Mouse (Mus musculus) WW6 (cell line): ENCODE data around the gene Pzp.

Experiments used
- DNase-seq: peaks from one replicate; pipeline ENCODE4 v3.0.0-alpha.2; 2013; ENCODE audit warnings: low read depth, low spot score

The Pzp gene

GRCm38 (mm10) chr6:128526601-128527000, at the start of gene Pzp:
Pzp (minus strand) TSS chr6:128526720.
- no peak for DNase-seq

- no peak for DNase-seq
Measured at GRCm38 (mm10) chr6:128566589-128566988, 40.1 kb upstream of the Pzp start.

- no peak for DNase-seq
Measured at GRCm38 (mm10) chr6:128554049-128554448, 27.5 kb upstream of the Pzp start.

- no peak for DNase-seq
Measured at GRCm38 (mm10) chr6:128549463-128550452, 23.2 kb upstream of the Pzp start.

- no peak for DNase-seq
Measured at GRCm38 (mm10) chr6:128548532-128548931, 22.0 kb upstream of the Pzp start.

- no peak for DNase-seq
Measured at GRCm38 (mm10) chr6:128545402-128545801, 18.9 kb upstream of the Pzp start.

GRCm38 (mm10) chr6:128543226-128543625, 16.7 kb upstream of the Pzp start:
- DNase-seq, result no peak

GRCm38 (mm10) chr6:128535250-128535649, 8.7 kb upstream of the Pzp start:
- DNase-seq, result no peak

- no peak for DNase-seq
Measured at GRCm38 (mm10) chr6:128533296-128533695, 6.8 kb upstream of the Pzp start.

GRCm38 (mm10) chr6:128532701-128533100, 6.2 kb upstream of the Pzp start:
- DNase-seq, result no peak

GRCm38 (mm10) chr6:128528491-128528890, 2.0 kb upstream of the Pzp start:
- no peak for DNase-seq

GRCm38 (mm10) chr6:128527110-128527509, 590 bp upstream of the Pzp start:
- DNase-seq, result no peak

- DNase-seq, result no peak
Measured at GRCm38 (mm10) chr6:128525801-128526200, 719 bp downstream of the Pzp start.

GRCm38 (mm10) chr6:128523360-128523759, 3.2 kb downstream of the Pzp start:
- no peak for DNase-seq

GRCm38 (mm10) chr6:128519159-128519558, 7.4 kb downstream of the Pzp start:
- no peak for DNase-seq

- DNase-seq, result no peak
Measured at GRCm38 (mm10) chr6:128505676-128506236, 20.8 kb downstream of the Pzp start.

- DNase-seq, result no peak
Measured at GRCm38 (mm10) chr6:128504743-128505142, 21.8 kb downstream of the Pzp start.

GRCm38 (mm10) chr6:128495346-128495745, 31.2 kb downstream of the Pzp start:
- DNase-seq, result no peak

- no peak for DNase-seq
Measured at GRCm38 (mm10) chr6:128494646-128495331, 31.7 kb downstream of the Pzp start.

- no peak for DNase-seq
Measured at GRCm38 (mm10) chr6:128491916-128492315, 34.6 kb downstream of the Pzp start.

- DNase-seq, result no peak
Measured at GRCm38 (mm10) chr6:128490141-128490540, 36.4 kb downstream of the Pzp start.

- DNase-seq, result no peak
Measured at GRCm38 (mm10) chr6:128487736-128488135, 38.8 kb downstream of the Pzp start.
